Mouse (Mus musculus) midbrain, embryonic 11.5 days (tissue): Measurements from ENCODE around the gene Tia1. TPM values are rescaled to one million over a fixed set of nuclear protein-coding genes. Genes with fewer than 3 reads are reported as not detected.
A peak's percentile ranks its signal among the peaks of the same experiment; 100 is the strongest.

Source experiments
- ATAC-seq: fragments of 200-750 bp; cut with Nextera tagmentation; 2 replicates; pipeline ENCODE4 v1.8.0; 2017; ENCODE audit warnings: moderate TSS enrichment, moderate library complexity; ENCODE audit not compliant: low FRiP score
- DNase-seq: peaks from one replicate; pipeline ENCODE4 v3.0.0; 2015; ENCODE audit warnings: low spot score; ENCODE audit errors: missing footprints
- H3K27ac ChIP-seq: fragments of 300-500 bp; sonication (generic); 2 replicates; pipeline ENCODE4 v1.5.1; 2014; ENCODE audit warnings: low read depth, low read length
- H3K27me3 ChIP-seq: fragments of 300-500 bp; sonication (generic); 2 replicates; pipeline ENCODE4 v1.6.1; 2014; ENCODE audit warnings: mild to moderate bottlenecking, low read length, moderate library complexity, mixed read lengths; ENCODE audit not compliant: control insufficient read depth, insufficient read depth
- H3K36me3 ChIP-seq: fragments of 300-500 bp; sonication (generic); 2 replicates; pipeline ENCODE4 v1.6.1; 2014; ENCODE audit warnings: mild to moderate bottlenecking, low read length, moderate library complexity, mixed read lengths; ENCODE audit not compliant: control insufficient read depth, insufficient read depth
- H3K4me1 ChIP-seq: fragments of 300-500 bp; sonication (generic); 2 replicates; pipeline ENCODE4 v1.6.1; 2014; ENCODE audit warnings: low read length; ENCODE audit not compliant: control insufficient read depth, insufficient read depth
- H3K4me2 ChIP-seq: fragments of 300-500 bp; sonication (generic); 2 replicates; pipeline ENCODE4 v1.6.1; 2014; ENCODE audit warnings: mild to moderate bottlenecking, moderate library complexity
- H3K4me3 ChIP-seq: fragments of 300-500 bp; sonication (generic); 2 replicates; pipeline ENCODE4 v1.5.1; 2014; ENCODE audit warnings: low read depth, low read length
- H3K9ac ChIP-seq: fragments of 300-500 bp; sonication (generic); 2 replicates; pipeline ENCODE4 v1.6.1; 2014; ENCODE audit warnings: low read length
- H3K9me3 ChIP-seq: fragments of 300-500 bp; sonication (generic); 2 replicates; pipeline ENCODE4 v1.6.1; 2016; ENCODE audit warnings: low read length; ENCODE audit not compliant: control insufficient read depth
- WGBS: fragments of 180-500 bp; shearing (Covaris S2); extraction: QIAGEN DNeasy Blood & Tissue Kit; methylation state at CpG from one replicate; pipeline ENCODE4 v1.1.7; 2014; 5-methylcytosine and 5-hydroxymethylcytosine counted together
- polyA plus RNA-seq: library from polyadenylated mRNA; unstranded; fragments of >200 nt; fragmentation: Nextera tagmentation; extraction: Ambion mirVana; gene quantifications from 2 replicates; pipeline ENCODE4 v1.2.1, GENCODE M21; 2014

Tia1 gene
- polyA plus RNA-seq, 1 experiment from 2014 or later: 241 TPM

- under 1% methylated on average over 15 of the region's 15 CpGs for WGBS
- Histone ChIP-seq H3K4me3 (peak overlapping the region; percentile 87), H3K4me2 (peak overlapping the region; percentile 81), H3K9me3 (no peaks in the 10 kb centered on the region), H3K9ac (peak overlapping the region; percentile 100), H3K27me3 (no peaks in the 10 kb centered on the region), H3K36me3 (no peaks in the 10 kb centered on the region), H3K4me1 (peaks cover 8% of the 10 kb centered on the region), H3K27ac (peak overlapping the region; percentile 100)
- peak; percentile 99 for DNase-seq
- ATAC-seq: peak; percentile 72
Observed at GRCm38 (mm10) chr6:86403728-86404099, 305 bp upstream of the Tia1 start.

DNA sequence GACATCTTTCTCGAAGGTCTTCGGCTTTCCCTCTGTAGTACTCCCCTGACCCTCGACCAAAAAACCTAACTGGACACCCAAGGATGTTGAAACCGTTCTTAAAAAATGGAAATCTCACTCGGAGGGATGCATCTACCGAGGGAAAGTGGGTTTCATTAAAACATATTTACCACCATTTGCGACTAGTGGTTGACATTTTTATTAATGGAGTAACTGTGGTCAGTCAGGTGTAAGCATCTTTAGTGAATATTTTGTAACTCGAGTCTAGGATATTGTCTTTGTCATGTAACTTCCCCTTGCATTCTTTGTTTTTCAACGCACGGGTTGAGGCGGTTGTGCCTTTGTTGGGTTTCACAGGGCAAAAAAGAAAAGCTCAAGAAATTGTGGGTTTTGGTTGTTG, 977 bp downstream of the Tia1 start:
- WGBS: under 1% methylated on average over 11 of the region's 11 CpGs
- H3K36me3 ChIP-seq: no peaks in the 10 kb centered on the region
- H3K4me3 ChIP-seq: peak overlapping the region; percentile 87
- H3K27me3 ChIP-seq: no peaks in the 10 kb centered on the region
- ATAC-seq (no peak), DNase-seq (peak; percentile 95)
- peaks cover 8% of the 10 kb centered on the region for H3K4me1 ChIP-seq
- peak overlapping the region; percentile 81 for H3K4me2 ChIP-seq
- peak overlapping the region; percentile 100 for H3K9ac ChIP-seq
- H3K9me3 ChIP-seq: no peaks in the 10 kb centered on the region
- peak overlapping the region; percentile 100 for H3K27ac ChIP-seq

DNA sequence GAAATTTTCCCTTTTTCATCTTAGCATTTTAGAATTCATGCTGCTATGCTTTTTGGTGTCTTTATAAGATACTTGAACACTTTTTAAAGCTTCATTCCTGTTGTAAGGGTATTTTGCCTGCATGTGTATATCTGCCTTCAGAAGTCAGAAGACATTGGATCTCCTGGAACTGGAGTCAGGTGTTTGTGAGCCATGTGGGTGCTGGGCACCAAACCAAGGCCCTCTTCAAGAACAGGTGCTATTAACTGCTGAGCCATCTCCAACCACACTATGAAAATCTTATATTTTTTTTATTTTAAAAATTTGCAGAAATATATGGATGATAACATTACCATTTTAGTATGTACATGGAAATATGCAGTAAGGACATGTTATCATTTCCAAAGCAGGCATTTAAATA, 2.3 kb downstream of the Tia1 start:
- no peak for DNase-seq
- no peaks in the 10 kb centered on the region for H3K9me3 ChIP-seq
- H3K36me3 ChIP-seq: no peaks in the 10 kb centered on the region
- no peaks in the 10 kb centered on the region for H3K27me3 ChIP-seq
- no peak for ATAC-seq
- peak overlapping the region; percentile 81 for H3K4me2 ChIP-seq
- peak overlapping the region; percentile 42; the same call in 1 of the 2 replicates for H3K9ac ChIP-seq
- peaks cover 5% of the 10 kb centered on the region; the same call in 1 of the 2 replicates for H3K4me1 ChIP-seq
- no peak overlapping the region for H3K27ac ChIP-seq
- H3K4me3 ChIP-seq: peak overlapping the region; percentile 14; the same call in 1 of the 2 replicates

- no peak overlapping the region for H3K27ac ChIP-seq
- no peak overlapping the region for H3K9ac ChIP-seq
- H3K36me3 ChIP-seq: peaks cover 27% of the 10 kb centered on the region
- no peak for ATAC-seq
- no peak for DNase-seq
- no peaks in the 10 kb centered on the region for H3K9me3 ChIP-seq
- H3K27me3 ChIP-seq: no peaks in the 10 kb centered on the region
- H3K4me2 ChIP-seq: no peak overlapping the region
- H3K4me1 ChIP-seq: no peaks in the 10 kb centered on the region
- WGBS: 92% methylated on average over 6 of the region's 6 CpGs
- H3K4me3 ChIP-seq: no peak overlapping the region
Observed at GRCm38 (mm10) chr6:86418711-86419110, 14.7 kb downstream of the Tia1 start.

- Histone ChIP-seq H3K9ac (no peak overlapping the region), H3K27me3 (no peaks in the 10 kb centered on the region), H3K4me2 (no peak overlapping the region), H3K9me3 (no peaks in the 10 kb centered on the region), H3K27ac (no peak overlapping the region), H3K36me3 (peaks cover 29% of the 10 kb centered on the region), H3K4me1 (no peaks in the 10 kb centered on the region), H3K4me3 (no peak overlapping the region)
- ATAC-seq: no peak
- DNase-seq: no peak
- 96% methylated on average over 3 of the region's 3 CpGs for WGBS
Observed at GRCm38 (mm10) chr6:86419239-86419638, 15.2 kb downstream of the Tia1 start.

- Histone ChIP-seq H3K4me1 (no peaks in the 10 kb centered on the region), H3K9ac (no peak overlapping the region), H3K4me3 (no peak overlapping the region), H3K36me3 (peaks cover 32% of the 10 kb centered on the region), H3K9me3 (no peaks in the 10 kb centered on the region), H3K27ac (no peak overlapping the region), H3K4me2 (no peak overlapping the region), H3K27me3 (no peaks in the 10 kb centered on the region)
- DNase-seq (no peak), ATAC-seq (no peak)
- WGBS: 76% methylated on average over 6 of the region's 6 CpGs
Observed at GRCm38 (mm10) chr6:86420491-86420890, 16.5 kb downstream of the Tia1 start.

GRCm38 (mm10) chr6:86426358-86426757, 22.3 kb downstream of the Tia1 start, which contains the start of gene Gm44790:
Gm44790 (plus strand) TSS chr6:86426658.
- no peaks in the 10 kb centered on the region for H3K4me1 ChIP-seq
- H3K36me3 ChIP-seq: peaks cover 20% of the 10 kb centered on the region
- ATAC-seq (no peak), DNase-seq (no peak)
- H3K27me3 ChIP-seq: no peaks in the 10 kb centered on the region
- no peak within 1 kb of the TSS for H3K9ac ChIP-seq
- WGBS: 98% methylated on average over 1 of the region's 1 CpGs
- H3K4me2 ChIP-seq: no peak within 1 kb of the TSS
- H3K4me3 ChIP-seq: no peak within 1 kb of the TSS
- H3K9me3 ChIP-seq: no peaks in the 10 kb centered on the region
- H3K27ac ChIP-seq: no peak within 1 kb of the TSS

DNA sequence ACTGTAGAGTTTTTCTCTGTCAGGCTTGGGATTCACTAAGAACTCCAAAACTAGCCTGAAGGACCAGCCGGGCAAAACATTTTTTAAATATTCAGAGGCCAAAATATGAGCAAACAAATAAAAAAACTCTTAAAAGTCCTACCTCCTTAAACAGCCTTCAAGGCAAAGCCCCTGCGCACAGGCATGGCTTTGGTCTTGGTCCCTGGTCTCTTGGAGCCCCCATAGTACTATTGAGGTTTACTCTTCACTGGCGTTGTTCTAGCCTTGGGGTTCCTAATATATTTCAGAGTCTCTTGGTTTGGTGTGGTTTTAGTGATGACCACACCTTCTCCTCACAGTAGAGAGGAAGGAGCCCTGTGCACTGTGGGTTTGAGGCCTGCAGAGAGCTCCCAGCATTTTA, 27.5 kb downstream of the Tia1 start:
- peak; percentile 66 for DNase-seq
- Histone ChIP-seq H3K27me3 (no peaks in the 10 kb centered on the region), H3K27ac (no peak overlapping the region), H3K4me3 (no peak overlapping the region), H3K9ac (no peak overlapping the region), H3K4me1 (no peaks in the 10 kb centered on the region), H3K9me3 (no peaks in the 10 kb centered on the region), H3K4me2 (no peak overlapping the region), H3K36me3 (peaks cover 21% of the 10 kb centered on the region)
- ATAC-seq: no peak
- 93% methylated on average over 3 of the region's 3 CpGs for WGBS

- no peak overlapping the region for H3K27ac ChIP-seq
- no peaks in the 10 kb centered on the region for H3K27me3 ChIP-seq
- peaks cover 10% of the 10 kb centered on the region for H3K36me3 ChIP-seq
- no peaks in the 10 kb centered on the region for H3K9me3 ChIP-seq
- 87% methylated on average over 1 of the region's 1 CpGs for whole genome bisulfite sequencing
- peak; percentile 62 for DNase-seq
- H3K4me2 ChIP-seq: no peak overlapping the region
- no peaks in the 10 kb centered on the region; the same call in 1 of the 2 replicates for H3K4me1 ChIP-seq
- no peak overlapping the region for H3K9ac ChIP-seq
- no peak for ATAC-seq
- no peak overlapping the region for H3K4me3 ChIP-seq
Observed at GRCm38 (mm10) chr6:86433696-86434095, 29.7 kb downstream of the Tia1 start.
